Mouse (Mus musculus) yolk sac, embryonic 10.5 days (tissue): Measurements from ENCODE around the gene Baiap2l2.

Source experiments
- DNase-seq: peaks from one replicate; pipeline ENCODE4 v3.0.0-alpha.2; 2017; ENCODE audit warnings: low spot score

Gene Baiap2l2

DNA sequence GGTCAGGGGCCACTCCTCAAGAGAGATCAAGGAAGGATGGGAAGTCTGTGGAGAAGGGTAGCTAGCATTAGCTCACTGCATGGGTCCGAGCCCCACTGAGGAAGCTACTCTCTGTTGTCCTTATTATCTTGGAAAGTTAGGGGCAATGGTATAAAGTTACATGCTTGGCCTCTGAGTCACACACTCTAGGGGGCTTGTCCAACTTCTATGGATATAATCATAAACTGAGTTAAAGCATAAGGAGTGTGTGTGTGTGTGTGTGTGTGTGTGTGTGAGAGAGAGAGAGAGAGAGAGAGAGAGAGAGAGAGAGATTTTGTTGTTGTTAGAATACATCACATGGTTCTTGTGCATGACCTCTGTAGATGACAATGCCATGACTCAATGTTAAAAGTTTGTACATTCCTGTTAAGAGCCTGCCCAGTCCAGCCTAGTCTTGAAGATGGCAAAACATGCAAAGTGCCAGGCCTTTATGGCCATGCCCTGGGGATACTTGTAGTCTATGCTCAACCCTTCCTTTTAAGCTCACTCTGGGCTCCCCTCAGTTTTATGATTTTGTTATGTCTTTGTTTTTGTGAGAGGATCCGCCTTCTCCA lies 14.3 kb upstream of the Baiap2l2 start:
- no peak for DNase-seq

DNA sequence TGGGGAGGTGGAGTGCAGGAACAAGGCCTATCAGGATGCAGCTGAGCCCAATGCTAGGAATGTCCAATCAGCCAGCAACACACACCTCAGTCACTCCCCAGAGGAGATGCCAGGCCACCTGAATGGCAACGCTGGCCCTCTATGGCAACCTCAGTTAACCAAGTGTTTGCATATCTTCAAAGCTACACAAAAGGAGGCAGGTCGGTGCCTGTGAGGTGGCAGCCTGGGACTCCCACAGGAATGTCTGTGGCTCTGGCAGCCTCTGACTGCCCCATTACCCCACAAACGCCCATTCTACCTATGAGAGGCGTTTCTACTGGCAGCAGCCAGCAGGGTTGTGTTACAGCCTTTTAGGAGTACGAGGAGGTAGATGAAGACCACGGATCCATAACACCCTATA lies 13.2 kb upstream of the Baiap2l2 start:
- DNase-seq, result no peak

DNA sequence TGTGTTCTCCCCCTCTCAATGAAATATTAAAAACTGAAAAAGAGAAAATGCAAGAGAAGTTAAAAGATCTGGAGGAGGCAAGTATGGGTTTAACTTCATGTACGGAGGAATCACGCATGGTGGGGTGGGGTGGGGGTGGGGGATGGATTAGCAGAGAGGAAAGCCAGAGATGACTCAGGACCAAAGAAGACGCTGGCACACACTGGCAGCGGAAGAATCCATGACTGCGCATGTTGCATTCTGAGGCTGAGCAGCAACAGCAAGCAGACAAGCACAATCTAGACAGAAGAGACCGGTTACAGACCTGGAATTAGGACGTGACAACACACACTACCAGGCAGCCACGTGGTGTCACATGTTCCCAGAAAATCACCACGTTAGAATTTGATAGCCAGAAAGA lies 7.4 kb upstream of the Baiap2l2 start:
- DNase-seq, result no peak

DNA sequence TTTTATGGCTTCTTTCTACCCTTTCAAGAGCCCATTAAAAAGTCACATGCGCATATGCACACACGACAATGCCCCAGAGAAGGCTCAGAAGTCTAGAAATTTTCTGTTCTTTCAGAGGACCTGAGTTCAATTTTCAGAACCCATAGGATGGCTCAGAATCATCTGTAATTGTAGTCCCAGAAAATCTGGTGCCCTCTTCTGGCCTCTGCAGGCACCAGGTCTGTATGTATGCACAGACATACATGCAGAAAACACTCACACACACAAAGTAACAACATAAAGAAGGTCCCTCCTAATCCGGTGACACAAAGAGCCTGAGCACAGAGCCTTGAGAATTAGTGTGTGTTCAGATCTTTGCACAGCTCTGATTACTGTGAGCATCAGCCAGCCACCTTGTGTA lies 5.0 kb upstream of the Baiap2l2 start:
- no peak for DNase-seq

DNA sequence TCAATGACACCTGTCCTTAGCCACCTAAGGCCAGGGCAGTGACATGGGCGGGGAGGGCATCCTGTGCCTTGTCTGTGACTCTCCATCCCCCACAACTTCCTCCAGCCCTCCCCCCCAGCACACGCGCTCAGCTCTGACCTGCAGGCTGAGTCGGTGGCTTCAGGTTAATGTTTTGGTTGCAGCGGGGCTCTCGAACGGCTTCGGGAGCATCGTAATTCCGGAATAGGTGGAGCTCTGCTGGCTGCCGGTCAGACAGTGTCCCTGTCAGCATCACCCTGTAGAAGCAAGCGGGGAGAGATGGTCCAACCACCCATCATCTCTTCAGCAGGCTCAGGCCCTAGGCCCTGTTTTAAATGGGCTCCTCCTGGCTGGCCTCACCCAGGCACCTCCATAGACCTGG lies 4.1 kb upstream of the Baiap2l2 start:
- DNase-seq, result no peak

DNA sequence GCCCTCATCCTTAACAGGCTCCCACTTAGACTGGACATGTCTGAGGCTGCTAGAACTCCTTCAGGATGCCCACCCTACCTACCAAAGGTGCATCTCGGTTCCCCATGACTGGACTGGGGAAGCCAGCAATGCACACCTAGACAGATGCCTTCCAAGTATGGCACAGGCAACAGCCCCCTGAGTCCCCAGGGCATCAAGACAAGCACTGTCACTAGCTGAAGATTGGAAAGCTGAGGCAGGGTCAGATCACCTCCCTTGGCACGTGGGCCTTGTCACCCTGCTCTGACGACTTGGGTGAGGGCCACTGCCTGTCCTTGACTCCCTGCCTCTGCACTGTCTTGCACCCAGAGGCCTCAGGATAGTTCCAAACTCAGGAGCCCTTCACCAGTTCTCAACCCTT lies 3.0 kb upstream of the Baiap2l2 start:
- DNase-seq, result no peak

DNA sequence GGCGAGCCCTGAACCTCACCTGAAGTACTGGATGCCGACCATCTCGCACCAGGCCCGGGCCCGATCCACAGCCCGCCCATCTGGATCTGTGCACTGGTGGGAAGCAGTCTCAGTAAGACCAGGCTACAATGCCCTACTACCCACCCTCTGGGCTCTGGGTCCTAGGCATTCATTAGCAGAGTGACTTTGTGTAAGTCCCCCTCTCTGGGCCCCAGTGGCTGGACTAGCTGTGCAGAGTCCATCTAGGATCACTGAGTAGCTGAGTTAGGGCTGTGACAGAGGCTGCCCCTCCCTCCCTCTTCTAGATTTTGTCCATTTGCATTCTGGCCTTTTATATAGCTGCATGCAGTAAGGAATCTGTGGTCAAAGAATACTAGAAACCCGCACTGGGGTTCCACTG lies 1.8 kb upstream of the Baiap2l2 start:
- DNase-seq, result no peak

DNA sequence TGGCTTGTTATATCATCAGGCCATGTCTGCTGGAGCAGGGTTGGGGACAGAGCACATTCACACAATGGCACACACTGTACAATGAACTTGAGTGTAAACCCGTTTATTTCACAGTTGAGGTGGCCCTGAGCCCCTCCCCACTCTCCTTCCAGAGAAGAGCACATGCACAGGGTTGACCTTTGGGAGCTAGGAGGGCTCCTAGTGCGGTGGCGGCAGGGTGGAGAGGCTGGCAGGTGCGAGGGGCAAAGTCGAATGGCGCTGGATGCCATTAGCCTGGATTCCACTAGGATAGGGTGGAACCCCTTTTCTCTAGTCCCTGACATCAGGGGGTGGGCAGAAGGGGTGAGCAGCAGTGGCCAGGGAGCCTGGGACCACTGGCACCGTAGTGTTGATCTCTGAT lies 804 bp upstream of the Baiap2l2 start:
- DNase-seq, result no peak

DNA sequence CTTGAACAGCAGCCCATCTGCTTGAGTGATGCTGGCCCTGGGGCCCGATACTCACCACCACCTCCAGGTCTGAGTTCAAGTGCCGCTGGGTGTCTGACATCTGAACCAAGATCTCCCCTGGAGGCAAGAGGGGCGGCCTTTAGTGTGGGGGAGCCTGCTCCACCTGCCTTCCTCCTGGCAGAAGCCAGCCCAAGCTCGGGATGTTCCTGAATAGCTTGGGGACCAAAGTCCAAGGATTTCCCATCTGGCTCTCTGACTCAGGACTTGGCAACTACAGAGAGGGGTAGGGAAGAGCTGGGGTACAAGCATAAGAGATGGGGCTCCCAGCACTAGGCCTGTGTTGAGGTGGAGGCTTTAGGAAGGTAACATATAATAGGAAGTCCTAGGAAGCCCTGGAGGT lies 2.0 kb downstream of the Baiap2l2 start:
- no peak for DNase-seq

DNA sequence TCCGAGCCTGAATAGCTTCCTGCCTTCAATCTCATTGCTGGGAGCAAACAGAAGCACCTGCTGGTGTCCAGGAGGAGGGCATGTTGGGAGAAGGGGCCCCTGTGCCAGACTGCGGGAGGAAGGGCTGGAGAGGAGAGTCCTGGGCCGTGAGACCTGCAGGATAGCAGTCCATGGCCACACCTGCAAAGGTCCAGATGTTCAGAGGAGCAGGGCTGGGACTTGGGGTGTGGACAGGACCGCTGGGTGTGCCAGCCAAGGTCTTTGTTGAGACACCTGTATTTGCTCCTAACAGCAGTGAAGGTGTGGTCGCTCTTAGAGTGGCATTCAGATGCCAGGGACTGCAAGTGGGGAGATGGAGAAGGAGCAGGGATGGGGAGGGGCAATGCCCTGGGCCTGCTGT lies 2.9 kb downstream of the Baiap2l2 start:
- no peak for DNase-seq

DNA sequence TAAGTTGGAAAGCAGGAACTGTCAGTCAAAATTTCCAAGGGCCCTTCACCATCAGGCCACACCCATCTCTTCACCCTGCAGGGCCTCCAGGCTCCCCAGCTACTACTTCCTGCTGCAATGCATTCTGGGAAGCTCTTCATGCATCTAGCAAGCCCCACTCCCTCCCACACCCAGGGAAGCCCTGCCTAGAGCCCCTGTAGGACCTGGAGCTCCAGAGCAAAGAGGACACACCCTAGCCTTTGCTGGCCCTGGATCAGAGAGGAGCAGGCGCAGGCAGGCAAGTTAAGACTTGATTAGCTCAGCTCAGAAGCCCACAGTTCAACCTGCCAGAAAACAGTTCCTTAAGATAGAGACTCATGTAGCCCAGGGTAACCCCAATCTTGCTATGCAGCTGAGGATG lies 3.9 kb downstream of the Baiap2l2 start:
- DNase-seq, result no peak

DNA sequence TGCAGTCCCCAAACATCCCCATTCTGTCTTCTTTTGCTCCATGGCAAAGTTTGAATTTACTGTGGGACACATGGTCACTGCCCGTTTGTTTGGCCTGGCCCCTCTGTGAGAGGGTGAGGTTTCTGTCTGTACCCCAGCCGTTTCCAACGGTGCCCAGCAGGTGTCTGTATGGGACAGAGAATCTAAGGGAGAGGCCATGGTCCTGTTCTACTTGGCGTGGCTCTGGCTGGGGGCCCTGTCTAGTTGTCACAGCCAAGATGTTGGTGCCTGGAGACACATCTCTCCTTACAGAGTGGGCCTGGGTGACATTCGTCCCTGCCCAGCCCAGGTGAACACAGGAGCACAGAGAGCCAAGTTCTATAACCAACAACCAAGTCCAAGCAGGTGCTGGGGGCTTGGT lies 4.5 kb downstream of the Baiap2l2 start:
- DNase-seq, result no peak

DNA sequence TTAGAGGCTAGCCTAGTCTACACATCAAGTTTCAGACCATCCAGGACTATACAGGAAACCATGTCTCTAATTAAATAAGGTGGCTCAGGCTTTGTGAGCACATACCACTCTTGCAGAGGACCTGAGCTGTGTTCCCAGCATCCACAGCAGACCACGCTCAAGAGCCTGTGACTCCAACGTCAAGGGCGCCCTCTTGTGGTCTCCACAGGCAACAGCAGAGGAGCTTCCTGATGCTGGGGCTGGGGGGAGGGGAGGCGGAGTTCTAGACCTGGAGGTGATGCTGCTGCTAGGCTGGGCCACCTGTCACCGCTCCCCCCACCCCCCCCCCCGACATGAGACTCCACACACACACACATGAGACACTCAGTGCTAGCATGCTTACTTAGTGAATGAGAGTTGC lies 5.1 kb downstream of the Baiap2l2 start:
- DNase-seq, result no peak

DNA sequence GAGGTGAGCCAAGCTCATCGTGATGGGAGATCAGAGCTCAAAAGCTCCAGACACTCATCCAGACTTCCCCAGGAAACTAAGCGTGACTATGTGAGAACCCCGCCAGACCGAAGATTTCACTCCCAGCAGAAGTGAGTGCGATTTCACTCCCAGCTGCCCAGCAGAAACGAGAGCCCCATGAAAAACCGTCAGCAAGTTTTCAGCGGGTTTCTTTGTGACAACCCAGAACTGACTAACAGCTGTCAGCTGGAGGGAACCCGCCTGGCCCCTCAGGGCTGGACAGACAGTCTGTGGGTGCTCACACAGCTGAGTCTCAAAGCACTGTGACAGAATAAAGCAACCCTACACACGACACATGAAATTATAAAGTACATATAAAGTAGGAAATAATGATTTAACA lies 7.6 kb downstream of the Baiap2l2 start:
- DNase-seq, result no peak

DNA sequence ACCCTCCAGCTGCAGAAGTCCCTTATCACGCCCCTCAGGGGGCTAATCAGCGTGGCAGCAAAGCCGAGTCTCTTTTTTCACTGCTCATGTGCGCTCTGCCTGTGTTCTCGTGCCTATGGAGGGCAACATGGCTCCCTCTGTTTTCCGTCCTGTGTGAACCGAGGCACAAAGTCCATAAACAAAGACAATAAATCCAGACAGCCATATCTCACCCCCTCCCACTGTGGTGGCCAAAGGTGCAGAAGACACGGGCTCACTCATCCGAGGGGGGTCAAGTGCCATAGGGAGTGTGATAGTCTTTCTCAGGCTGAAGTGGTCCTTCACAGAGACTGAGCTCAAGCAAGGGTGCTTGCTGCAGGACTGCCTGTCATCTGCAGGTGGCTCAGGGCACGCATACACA lies 12.3 kb downstream of the Baiap2l2 start:
- DNase-seq, result no peak

DNA sequence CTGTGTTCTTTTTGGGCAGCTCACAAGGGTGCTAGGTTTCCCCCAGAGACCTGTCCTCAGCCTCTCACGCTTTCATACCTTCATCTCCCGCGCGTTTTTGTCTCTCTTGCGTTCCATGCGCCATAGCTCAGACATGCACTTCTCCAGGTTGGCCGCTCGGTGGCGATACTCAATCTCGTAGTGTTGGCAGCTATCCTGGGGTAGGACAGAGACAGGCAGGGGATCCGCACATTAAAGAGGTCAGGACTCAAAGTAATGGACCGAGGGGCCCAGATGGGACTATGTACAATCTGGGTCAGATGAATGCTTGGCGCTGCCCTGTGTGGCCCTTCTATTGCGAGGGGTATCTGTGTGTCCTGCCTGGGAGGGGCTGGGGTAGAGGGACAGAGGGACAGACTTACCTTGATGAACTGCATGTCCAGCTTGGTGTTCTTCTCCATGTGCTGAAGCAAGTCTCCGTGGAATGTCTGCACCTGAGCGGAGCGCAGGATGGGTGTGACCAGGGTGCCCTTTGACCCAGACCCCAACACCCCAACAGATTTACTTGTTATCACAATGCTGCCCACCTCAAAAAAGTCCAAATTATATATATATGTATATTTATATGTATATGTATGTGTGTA lies 14.1 kb downstream of the Baiap2l2 start:
- DNase-seq, result no peak

DNA sequence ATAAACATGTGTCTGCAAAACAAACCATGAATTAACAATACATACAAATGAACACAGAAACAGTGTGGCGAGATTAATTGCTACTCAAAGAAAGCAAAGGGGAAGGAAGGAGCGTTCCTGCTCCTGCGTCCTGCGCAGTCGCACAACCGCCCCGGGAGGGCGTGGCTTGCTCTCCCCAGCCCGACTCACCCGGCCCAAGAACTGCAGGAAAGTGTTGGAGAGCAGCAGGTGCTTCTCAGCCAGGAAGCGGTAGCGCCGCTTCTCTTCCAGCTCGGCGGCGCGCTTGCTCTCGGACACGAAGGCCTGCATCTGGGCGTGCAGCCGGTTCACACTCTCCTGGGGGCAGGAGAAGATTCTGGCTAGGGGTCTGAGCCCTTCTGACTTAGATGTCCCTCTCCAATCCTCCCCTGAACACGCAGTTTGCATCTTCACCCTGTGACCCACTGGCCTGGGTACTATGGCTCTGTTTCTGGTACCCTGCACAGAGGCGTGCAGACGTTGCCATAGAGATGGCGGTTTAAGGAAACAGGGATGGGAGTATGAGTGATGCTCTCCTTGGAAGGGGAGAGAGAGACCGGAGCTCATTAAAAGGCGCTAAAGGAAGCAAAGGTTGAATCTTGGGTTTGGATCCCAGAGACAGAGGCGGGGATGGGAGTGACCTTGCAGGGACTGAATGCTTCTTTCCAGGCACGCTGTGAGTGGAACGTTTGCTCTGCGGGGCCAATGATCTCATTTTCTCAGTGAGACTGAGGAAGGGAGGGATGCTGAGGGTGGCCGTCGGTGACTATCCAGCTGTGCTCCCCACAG lies 14.8 kb downstream of the Baiap2l2 start:
- peak; percentile 68 for DNase-seq

DNA sequence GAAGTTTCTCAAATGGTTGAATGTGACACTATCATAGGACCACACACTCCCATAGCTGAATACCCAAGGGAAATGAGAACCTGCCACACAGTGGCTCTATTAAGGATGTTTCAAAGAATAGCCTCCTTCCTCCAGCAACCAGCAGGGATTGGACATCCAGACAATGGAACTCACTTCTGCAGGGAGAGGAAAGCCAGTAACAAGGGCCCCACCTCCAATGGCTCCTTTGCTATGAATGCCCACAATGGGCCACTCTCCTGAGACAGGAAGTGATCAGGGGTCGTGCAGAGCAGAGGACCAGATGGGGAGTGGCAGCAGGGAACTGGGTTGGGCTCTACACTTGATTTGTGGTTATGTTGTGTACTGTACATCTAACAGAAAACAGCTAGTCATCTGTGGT lies 16.8 kb downstream of the Baiap2l2 start:
- DNase-seq, result no peak

DNA sequence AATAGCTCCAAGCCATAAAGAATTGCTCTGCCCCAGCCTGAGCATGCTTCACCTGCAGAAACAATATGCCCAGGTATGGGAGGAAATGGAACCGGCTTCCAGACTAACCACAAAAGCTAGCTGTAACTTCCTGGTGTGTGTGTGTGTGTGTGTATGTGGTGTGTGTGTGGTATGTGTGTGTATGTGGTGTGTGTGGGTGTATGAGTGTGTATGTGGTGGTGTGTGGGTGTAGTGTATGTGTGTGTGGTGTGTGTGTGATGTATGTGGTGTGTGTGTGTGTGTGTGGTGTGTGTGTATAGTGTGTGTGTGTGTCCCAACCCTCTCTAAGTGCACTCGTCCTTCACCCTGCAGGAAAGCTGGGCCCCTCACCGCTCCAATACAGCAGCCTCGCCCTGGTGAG lies 20.0 kb downstream of the Baiap2l2 start:
- DNase-seq, result no peak

DNA sequence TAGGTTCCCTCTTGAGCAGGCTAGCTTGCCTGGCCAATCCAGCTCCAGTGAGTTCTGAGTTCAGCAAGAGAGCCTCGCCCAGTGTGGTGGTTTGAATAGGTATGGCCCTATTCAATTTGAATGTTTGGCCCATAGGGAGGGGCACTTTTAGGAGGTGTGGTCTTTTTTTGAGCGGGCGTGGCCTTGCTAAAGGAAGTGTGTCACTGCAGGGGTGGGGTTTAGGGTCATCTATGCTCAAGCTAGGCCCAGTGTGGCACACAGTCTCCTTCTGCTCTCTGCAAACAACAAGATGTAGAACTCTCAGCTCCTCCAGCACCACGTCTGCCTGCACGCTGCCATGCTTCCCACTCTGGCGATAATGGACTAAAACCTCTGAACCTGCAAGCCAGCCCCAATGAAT lies 21.6 kb downstream of the Baiap2l2 start:
- DNase-seq, result no peak

DNA sequence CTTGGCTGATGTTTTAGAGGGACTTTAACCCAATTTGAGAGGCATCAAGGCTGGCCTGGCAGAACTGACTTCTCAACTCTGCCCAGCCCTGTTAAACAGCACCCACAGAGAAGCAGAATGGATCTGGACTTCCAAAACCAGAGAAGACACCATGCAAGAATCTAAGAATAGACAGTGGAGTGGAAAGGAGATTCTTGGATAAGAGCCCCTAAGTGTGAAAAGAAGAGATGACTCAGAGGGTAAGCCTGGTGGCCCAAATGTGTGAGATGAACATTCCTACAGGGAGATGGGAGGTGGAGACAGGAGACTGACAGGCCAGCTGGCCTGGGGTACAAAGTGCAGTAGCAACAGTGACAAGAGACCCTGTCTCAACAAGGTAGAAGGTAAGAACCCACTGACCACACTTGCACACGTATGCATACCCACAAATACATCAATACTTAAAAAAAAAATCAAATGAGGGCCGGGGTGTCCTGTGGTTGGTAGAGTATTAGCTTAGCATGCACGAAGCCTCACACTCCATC lies 22.5 kb downstream of the Baiap2l2 start:
- no peak for DNase-seq

DNA sequence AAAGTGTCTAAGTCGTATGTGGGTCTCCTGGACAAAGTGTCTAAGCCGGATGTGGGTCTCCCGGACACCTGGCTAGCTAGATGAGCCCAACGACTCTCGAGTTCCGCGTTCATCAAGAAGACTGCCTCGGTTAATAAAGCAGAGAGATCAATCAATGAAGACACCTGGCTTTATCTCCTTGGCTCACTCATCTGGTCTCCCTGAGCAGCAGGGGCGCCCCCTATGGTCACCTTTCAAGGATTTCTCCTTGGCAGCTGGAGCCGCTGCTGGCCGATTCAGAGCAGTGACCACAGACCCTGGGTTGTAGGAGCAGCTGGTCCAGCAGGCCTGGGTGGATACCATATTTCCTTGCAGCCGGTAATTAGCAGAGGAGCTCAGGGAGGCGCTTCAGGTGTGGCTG lies 23.0 kb downstream of the Baiap2l2 start:
- no peak for DNase-seq

DNA sequence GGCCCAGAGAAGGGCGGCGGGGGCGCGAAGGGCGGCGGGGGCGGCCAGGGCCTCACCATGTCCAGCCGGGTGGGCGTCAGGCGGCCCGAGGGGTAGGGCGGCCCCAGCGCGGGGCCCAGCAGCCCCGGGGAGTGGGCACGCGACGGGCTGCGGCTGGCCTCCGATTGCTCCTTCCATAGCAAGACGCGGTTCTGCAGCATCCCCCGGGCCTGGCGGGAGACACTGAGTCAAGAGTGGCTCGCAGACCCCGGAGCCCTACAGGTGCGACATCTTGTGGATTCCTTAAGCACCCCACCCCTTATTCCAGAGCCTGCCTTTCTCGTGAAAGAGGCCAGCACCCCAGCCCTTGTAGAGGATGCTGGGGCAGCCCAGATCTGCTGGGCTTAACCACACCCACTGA lies 23.6 kb downstream of the Baiap2l2 start:
- DNase-seq, result no peak
